Mouse (Mus musculus): ENCODE results near the gene Smim4. TPM values are rescaled to one million over a fixed set of nuclear protein-coding genes. Genes with fewer than 3 reads are reported as not detected.

Gene Smim4
- polyA plus RNA-seq, 1 experiment from 2014 or later = 70.1 TPM

GRCm38 (mm10) chr14:31165458-31165857 lies 36.7 kb upstream of the Smim4 start:
- Histone ChIP-seq H3K4me3 (no peak overlapping the region), H3K9me3 (no peaks in the 10 kb centered on the region), H3K36me3 (peaks cover 7% of the 10 kb centered on the region), H3K27ac (no peak overlapping the region), H3K27me3 (no peaks in the 10 kb centered on the region), H3K9ac (no peak overlapping the region), H3K4me1 (peaks cover 36% of the 10 kb centered on the region), H3K4me2 (replicated peaks) (no peak overlapping the region)
- WGBS = 64% methylated on average over 7 of the region's 7 CpGs
- ATAC-seq (ENCODE audit: low FRiP score, low read depth) = no peak

GRCm38 (mm10) chr14:31165010-31165409 lies 36.3 kb upstream of the Smim4 start:
- Histone ChIP-seq H3K9ac (no peak overlapping the region), H3K9me3 (no peaks in the 10 kb centered on the region), H3K36me3 (peaks cover 3% of the 10 kb centered on the region), H3K4me1 (peaks cover 36% of the 10 kb centered on the region), H3K4me3 (no peak overlapping the region), H3K4me2 (replicated peaks) (no peak overlapping the region), H3K27me3 (no peaks in the 10 kb centered on the region), H3K27ac (no peak overlapping the region)
- WGBS = 59% methylated on average over 2 of the region's 2 CpGs
- no peak for ATAC-seq (ENCODE audit: low FRiP score, low read depth)

GRCm38 (mm10) chr14:31164067-31164466 lies 35.3 kb upstream of the Smim4 start:
- Histone ChIP-seq H3K4me1 (peaks cover 36% of the 10 kb centered on the region), H3K4me3 (no peak overlapping the region), H3K9ac (no peak overlapping the region), H3K27ac (no peak overlapping the region), H3K4me2 (replicated peaks) (no peak overlapping the region), H3K9me3 (no peaks in the 10 kb centered on the region), H3K36me3 (no peaks in the 10 kb centered on the region), H3K27me3 (no peaks in the 10 kb centered on the region)
- ATAC-seq (ENCODE audit: low FRiP score, low read depth) = no peak
- WGBS = 81% methylated on average over 8 of the region's 8 CpGs

GRCm38 (mm10) chr14:31161638-31162037 lies 32.9 kb upstream of the Smim4 start:
- H3K27ac ChIP-seq = no peak overlapping the region
- no peak overlapping the region for H3K4me2 ChIP-seq (replicated peaks)
- WGBS = 75% methylated on average over 10 of the region's 10 CpGs
- H3K4me1 ChIP-seq = peaks cover 14% of the 10 kb centered on the region
- ATAC-seq (ENCODE audit: low FRiP score, low read depth) = no peak
- H3K4me3 ChIP-seq = no peak overlapping the region
- H3K9ac ChIP-seq = no peak overlapping the region
- H3K9me3 ChIP-seq = no peaks in the 10 kb centered on the region
- H3K27me3 ChIP-seq = no peaks in the 10 kb centered on the region
- H3K36me3 ChIP-seq = no peaks in the 10 kb centered on the region

GRCm38 (mm10) chr14:31161191-31161590 lies 32.4 kb upstream of the Smim4 start:
- no peaks in the 10 kb centered on the region for H3K27me3 ChIP-seq
- no peak overlapping the region for H3K9ac ChIP-seq
- 89% methylated on average over 7 of the region's 7 CpGs for WGBS
- no peak overlapping the region for H3K4me2 ChIP-seq (replicated peaks)
- H3K9me3 ChIP-seq = no peaks in the 10 kb centered on the region
- H3K4me1 ChIP-seq = peaks cover 9% of the 10 kb centered on the region
- H3K27ac ChIP-seq = no peak overlapping the region
- ATAC-seq (ENCODE audit: low FRiP score, low read depth) = no peak
- no peak overlapping the region for H3K4me3 ChIP-seq
- no peaks in the 10 kb centered on the region for H3K36me3 ChIP-seq

- Histone ChIP-seq H3K4me3 (no peak overlapping the region), H3K9me3 (no peaks in the 10 kb centered on the region), H3K4me2 (replicated peaks) (no peak overlapping the region), H3K9ac (no peak overlapping the region), H3K27me3 (no peaks in the 10 kb centered on the region), H3K4me1 (0 out of 2 replicates have a peak, but pooled peaks cover 3% of the 10 kb centered on the region), H3K27ac (no peak overlapping the region), H3K36me3 (no peaks in the 10 kb centered on the region)
- WGBS = 73% methylated on average over 27 of the region's 27 CpGs
- no peak for ATAC-seq (ENCODE audit: low FRiP score, low read depth)
These were observed 31.7 kb upstream of the Smim4 start for GRCm38 (mm10) chr14:31160196-31161150.

GRCm38 (mm10) chr14:31145694-31146093 lies 16.9 kb upstream of the Smim4 start:
- Histone ChIP-seq H3K27me3 (no peaks in the 10 kb centered on the region), H3K4me2 (replicated peaks) (no peak overlapping the region), H3K9me3 (no peaks in the 10 kb centered on the region), H3K27ac (no peak overlapping the region), H3K4me1 (no peaks in the 10 kb centered on the region), H3K9ac (no peak overlapping the region), H3K36me3 (peaks cover 21% of the 10 kb centered on the region), H3K4me3 (no peak overlapping the region)
- ATAC-seq (ENCODE audit: low FRiP score, low read depth) = no peak
- 89% methylated on average over 11 of the region's 11 CpGs for WGBS

GRCm38 (mm10) chr14:31141011-31141410 lies 12.3 kb upstream of the Smim4 start:
- H3K4me1 ChIP-seq = no peaks in the 10 kb centered on the region
- no peak overlapping the region for H3K27ac ChIP-seq
- H3K9ac ChIP-seq = no peak overlapping the region
- ATAC-seq (ENCODE audit: low FRiP score, low read depth) = no peak
- no peaks in the 10 kb centered on the region for H3K9me3 ChIP-seq
- peaks cover 68% of the 10 kb centered on the region for H3K36me3 ChIP-seq
- 96% methylated on average over 14 of the region's 14 CpGs for WGBS
- H3K27me3 ChIP-seq = no peaks in the 10 kb centered on the region
- H3K4me3 ChIP-seq = no peak overlapping the region
- no peak overlapping the region for H3K4me2 ChIP-seq (replicated peaks)

GRCm38 (mm10) chr14:31140141-31140540 lies 11.4 kb upstream of the Smim4 start:
- H3K9ac ChIP-seq = no peak overlapping the region
- H3K4me1 ChIP-seq = no peaks in the 10 kb centered on the region
- H3K9me3 ChIP-seq = no peaks in the 10 kb centered on the region
- no peak overlapping the region for H3K4me2 ChIP-seq (replicated peaks)
- H3K4me3 ChIP-seq = no peak overlapping the region
- H3K27ac ChIP-seq = no peak overlapping the region
- WGBS = 91% methylated on average over 15 of the region's 15 CpGs
- H3K27me3 ChIP-seq = no peaks in the 10 kb centered on the region
- H3K36me3 ChIP-seq = peaks cover 77% of the 10 kb centered on the region
- ATAC-seq (ENCODE audit: low FRiP score, low read depth) = no peak

GRCm38 (mm10) chr14:31139666-31140065 lies 10.9 kb upstream of the Smim4 start:
- no peak overlapping the region for H3K27ac ChIP-seq
- H3K9me3 ChIP-seq = no peaks in the 10 kb centered on the region
- H3K9ac ChIP-seq = no peak overlapping the region
- H3K4me1 ChIP-seq = peaks cover 2% of the 10 kb centered on the region
- no peak for ATAC-seq (ENCODE audit: low FRiP score, low read depth)
- H3K36me3 ChIP-seq = peaks cover 82% of the 10 kb centered on the region
- H3K27me3 ChIP-seq = no peaks in the 10 kb centered on the region
- 89% methylated on average over 12 of the region's 12 CpGs for WGBS
- H3K4me3 ChIP-seq = no peak overlapping the region
- no peak overlapping the region for H3K4me2 ChIP-seq (replicated peaks)

GRCm38 (mm10) chr14:31138897-31139429 lies 10.2 kb upstream of the Smim4 start:
- Histone ChIP-seq H3K27ac (no peak overlapping the region), H3K9me3 (no peaks in the 10 kb centered on the region), H3K4me1 (peaks cover 8% of the 10 kb centered on the region), H3K4me3 (no peak overlapping the region), H3K9ac (no peak overlapping the region), H3K36me3 (peaks cover 89% of the 10 kb centered on the region), H3K4me2 (replicated peaks) (no peak overlapping the region), H3K27me3 (no peaks in the 10 kb centered on the region)
- ATAC-seq (ENCODE audit: low FRiP score, low read depth) = no peak
- WGBS = 94% methylated on average over 9 of the region's 9 CpGs

- H3K27ac ChIP-seq = no peak overlapping the region
- no peak overlapping the region for H3K9ac ChIP-seq
- H3K9me3 ChIP-seq = no peaks in the 10 kb centered on the region
- no peak overlapping the region for H3K4me2 ChIP-seq (replicated peaks)
- H3K36me3 ChIP-seq = peaks cover 89% of the 10 kb centered on the region
- peaks cover 14% of the 10 kb centered on the region for H3K4me1 ChIP-seq
- no peaks in the 10 kb centered on the region for H3K27me3 ChIP-seq
- WGBS = 87% methylated on average over 23 of the region's 35 CpGs
- ATAC-seq (ENCODE audit: low FRiP score, low read depth) = no peak
- no peak overlapping the region for H3K4me3 ChIP-seq
These were observed 9.6 kb upstream of the Smim4 start for GRCm38 (mm10) chr14:31138219-31138896.
